Mouse (Mus musculus) intestine, postnatal 0 days (tissue): ENCODE measurements at regions not wholly inside any gene's neighbourhood (a gene's known extent, or its start where the extent isn't known, plus 50 kb on each side); places are given as distances from the start of the nearest gene placed in this dataset.

Experiments used
- ATAC-seq: fragments of 200-750 bp; cut with Nextera tagmentation; 2 replicates; pipeline ENCODE4 v1.8.0; 2017; ENCODE audit warnings: mild to moderate bottlenecking, moderate TSS enrichment, moderate library complexity
- H3K27ac ChIP-seq: fragments of 300-500 bp; sonication (generic); 2 replicates; pipeline ENCODE4 v1.5.1; 2014; ENCODE audit warnings: mild to moderate bottlenecking, low read depth, low read length, moderate library complexity
- H3K27me3 ChIP-seq: fragments of 300-500 bp; sonication (generic); replicated peaks from 2 replicates; pipeline ENCODE4 v1.6.1; 2014; ENCODE audit warnings: low read length, mixed read lengths; ENCODE audit not compliant: control insufficient read depth, insufficient read depth
- H3K36me3 ChIP-seq: fragments of 300-500 bp; sonication (generic); 2 replicates; pipeline ENCODE4 v1.6.1; 2014; ENCODE audit warnings: mild to moderate bottlenecking, moderate library complexity; ENCODE audit not compliant: control insufficient read depth, insufficient read depth
- H3K4me1 ChIP-seq: fragments of 300-500 bp; sonication (generic); replicated peaks from 2 replicates; pipeline ENCODE4 v1.6.1; 2014; ENCODE audit warnings: antibody characterized with exemption, low read length, mixed read lengths; ENCODE audit not compliant: control insufficient read depth, insufficient read depth
- H3K4me2 ChIP-seq: fragments of 300-500 bp; sonication (generic); replicated peaks from 2 replicates; pipeline ENCODE4 v1.6.1; 2014; ENCODE audit warnings: low read depth, mild to moderate bottlenecking, moderate library complexity
- H3K4me3 ChIP-seq: fragments of 300-500 bp; sonication (generic); 2 replicates; pipeline ENCODE4 v1.5.1; 2014; ENCODE audit warnings: low read depth, low read length
- H3K9ac ChIP-seq: fragments of 300-500 bp; sonication (generic); 2 replicates; pipeline ENCODE4 v1.6.1; 2014; ENCODE audit warnings: mild to moderate bottlenecking, low read depth, low read length
- H3K9me3 ChIP-seq: fragments of 300-500 bp; sonication (generic); 2 replicates; pipeline ENCODE4 v1.6.1; 2016; ENCODE audit warnings: mixed run types; ENCODE audit not compliant: control insufficient read depth
- CTCF ChIP-seq: sonication (generic); IDR thresholded peaks from 2 replicates; pipeline ENCODE4 v1.5.1; 2016; ENCODE audit warnings: low read depth, mild to moderate bottlenecking, control low read depth, antibody characterized with exemption, moderate library complexity
- WGBS: fragments of 180-500 bp; shearing (Covaris S2); extraction: QIAGEN DNeasy Blood & Tissue Kit; methylation state at CpG from one replicate; pipeline ENCODE4 v1.1.7; 2014; 5-methylcytosine and 5-hydroxymethylcytosine counted together

DNA sequence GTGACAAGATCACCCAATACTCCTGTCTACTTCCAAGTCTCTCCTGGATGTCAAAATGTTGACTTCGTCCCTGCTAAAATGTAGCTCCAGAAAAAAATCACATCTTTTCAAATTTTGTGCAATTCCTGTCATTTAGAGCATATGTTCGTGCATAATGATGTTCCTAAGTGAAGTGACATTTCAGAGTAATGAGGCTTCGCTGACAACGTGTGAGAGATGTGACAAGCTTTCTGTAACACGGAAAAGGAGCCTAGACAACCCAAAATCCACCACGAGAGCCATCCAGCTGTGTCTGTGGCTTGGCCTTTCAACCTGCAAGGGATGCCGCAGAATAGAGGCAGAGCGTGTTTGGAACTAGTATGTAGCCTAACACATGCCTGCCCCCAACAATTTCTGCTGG is 438.1 kb upstream of the Fam19a5 start:
- Histone ChIP-seq H3K9me3 (0 out of 2 replicates have a peak, but pooled peaks cover 3% of the 10 kb centered on the region), H3K27me3 (no peaks in the 10 kb centered on the region), H3K4me3 (no peak overlapping the region), H3K4me1 (no peaks in the 10 kb centered on the region), H3K27ac (no peak overlapping the region), H3K4me2 (no peak overlapping the region), H3K36me3 (no peaks in the 10 kb centered on the region), H3K9ac (no peak overlapping the region)
- no peak for ATAC-seq
- 85% methylated on average over 8 of the region's 8 CpGs for WGBS
- no peak for TF ChIP-seq CTCF

DNA sequence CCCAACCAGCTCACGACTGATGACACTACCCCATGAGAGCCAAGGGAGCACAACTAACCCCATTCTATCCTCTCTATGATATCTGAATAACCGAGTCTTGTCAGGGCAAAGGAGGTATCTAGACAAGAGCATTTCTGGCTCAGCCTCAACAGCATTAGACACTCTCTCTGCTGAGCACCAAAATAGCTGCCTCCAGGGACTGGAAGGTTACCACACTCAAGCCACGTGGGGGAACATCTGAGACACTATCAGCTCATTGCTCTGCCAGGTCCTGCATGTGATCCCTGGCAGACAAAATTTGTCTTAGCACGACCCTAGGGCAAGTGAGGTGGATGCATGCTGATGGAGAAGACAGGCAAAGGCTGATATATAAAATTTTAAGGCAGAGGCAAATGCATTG is 436.4 kb upstream of the Fam19a5 start:
- Histone ChIP-seq H3K27me3 (no peaks in the 10 kb centered on the region), H3K4me2 (no peak overlapping the region), H3K9me3 (0 out of 2 replicates have a peak, but pooled peaks cover 3% of the 10 kb centered on the region), H3K9ac (no peak overlapping the region), H3K27ac (no peak overlapping the region), H3K4me3 (no peak overlapping the region), H3K36me3 (no peaks in the 10 kb centered on the region), H3K4me1 (no peaks in the 10 kb centered on the region)
- 66% methylated on average over 4 of the region's 4 CpGs for WGBS
- TF ChIP-seq CTCF = no peak
- no peak for ATAC-seq

DNA sequence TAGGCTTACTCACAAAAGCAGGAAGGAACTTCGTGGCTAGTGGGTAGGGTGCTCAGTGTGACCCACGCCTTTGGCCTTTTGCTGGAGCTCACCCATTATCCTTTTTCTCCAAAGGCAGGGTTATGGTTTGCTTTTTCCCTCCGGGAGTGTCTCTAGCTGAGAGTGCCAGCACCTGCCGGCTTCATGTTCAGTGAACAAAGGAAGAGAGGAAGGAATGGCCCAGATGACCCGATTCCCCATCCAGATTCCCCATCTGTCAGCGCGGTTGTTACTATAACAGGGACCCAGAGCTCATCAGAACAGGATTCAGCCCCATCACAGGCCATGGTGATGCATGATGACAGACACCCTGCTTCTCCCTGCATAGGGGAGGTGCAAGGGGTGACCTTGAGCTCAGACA is 435.7 kb upstream of the Fam19a5 start:
- H3K4me2 ChIP-seq = no peak overlapping the region
- no peak overlapping the region for H3K27ac ChIP-seq
- no peak overlapping the region for H3K9ac ChIP-seq
- no peak for TF ChIP-seq CTCF
- 84% methylated on average over 7 of the region's 7 CpGs for WGBS
- no peaks in the 10 kb centered on the region for H3K27me3 ChIP-seq
- H3K9me3 ChIP-seq = 0 out of 2 replicates have a peak, but pooled peaks cover 3% of the 10 kb centered on the region
- no peak for ATAC-seq
- H3K4me1 ChIP-seq = no peaks in the 10 kb centered on the region
- H3K4me3 ChIP-seq = no peak overlapping the region
- no peaks in the 10 kb centered on the region for H3K36me3 ChIP-seq

DNA sequence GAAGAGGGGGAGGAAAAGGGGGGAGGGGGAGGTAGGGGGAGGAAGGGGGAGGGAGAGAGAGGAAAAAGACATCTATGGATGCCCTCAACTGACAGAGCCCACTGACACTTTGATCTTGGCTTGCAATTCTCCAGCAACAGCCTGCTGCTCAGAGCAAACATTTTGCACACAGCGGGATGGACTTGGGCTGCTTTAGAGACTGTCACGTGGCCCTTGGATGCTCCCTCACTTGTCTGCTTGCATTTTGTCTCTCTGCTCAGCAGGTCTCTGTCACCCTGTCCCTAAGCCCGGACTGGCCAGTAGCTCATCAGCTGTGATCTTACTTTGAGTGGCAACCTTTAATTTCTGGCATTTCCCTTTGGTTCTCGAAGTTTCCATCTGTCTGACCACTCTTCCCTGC is 421.4 kb upstream of the Fam19a5 start:
- Histone ChIP-seq H3K4me1 (no peaks in the 10 kb centered on the region), H3K9ac (no peak overlapping the region), H3K27me3 (no peaks in the 10 kb centered on the region), H3K36me3 (no peaks in the 10 kb centered on the region), H3K4me3 (no peak overlapping the region), H3K9me3 (no peaks in the 10 kb centered on the region), H3K4me2 (no peak overlapping the region), H3K27ac (no peak overlapping the region)
- 31% methylated on average over 4 of the region's 4 CpGs for WGBS
- no peak for TF ChIP-seq CTCF
- no peak for ATAC-seq

DNA sequence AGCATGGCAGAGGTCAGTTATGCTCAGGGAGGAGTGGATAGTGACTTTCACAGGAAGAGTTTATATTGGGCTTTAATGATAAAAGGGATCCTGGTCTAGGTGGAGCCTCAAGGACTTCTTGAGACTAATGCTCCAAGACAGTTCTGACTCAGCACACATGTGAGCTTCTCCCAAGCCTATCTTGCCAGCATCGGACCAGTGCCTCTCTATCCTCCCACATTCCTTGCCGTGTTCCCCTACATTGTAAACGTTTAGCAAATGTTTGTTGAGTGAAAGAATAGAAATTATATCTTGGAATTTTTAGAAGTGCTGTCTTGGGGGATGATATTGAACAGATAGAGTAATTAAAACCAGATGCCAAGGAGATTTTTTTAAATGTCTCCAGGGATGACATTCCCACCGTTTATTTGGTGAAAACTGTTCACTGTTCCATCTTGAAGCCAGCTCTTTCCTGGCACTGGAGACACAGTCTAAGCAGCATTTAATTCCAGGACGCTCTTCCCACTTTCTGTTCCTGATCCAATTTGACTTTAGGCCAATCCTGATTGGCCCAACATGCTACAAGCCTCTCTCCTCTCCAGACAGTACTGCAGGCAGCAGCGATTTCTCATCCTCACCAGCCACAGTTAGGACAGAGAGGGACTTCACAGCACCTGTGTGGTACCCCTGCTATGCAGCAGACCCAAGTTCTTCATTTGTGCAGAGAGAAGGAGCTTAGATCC is 418.5 kb upstream of the Fam19a5 start:
- H3K4me2 ChIP-seq = no peak overlapping the region
- no peak overlapping the region for H3K9ac ChIP-seq
- WGBS = 48% methylated on average over 6 of the region's 6 CpGs
- no peaks in the 10 kb centered on the region for H3K4me1 ChIP-seq
- no peak for TF ChIP-seq CTCF
- no peak for ATAC-seq
- H3K9me3 ChIP-seq = no peaks in the 10 kb centered on the region
- H3K27me3 ChIP-seq = no peaks in the 10 kb centered on the region
- H3K36me3 ChIP-seq = no peaks in the 10 kb centered on the region
- no peak overlapping the region for H3K4me3 ChIP-seq
- H3K27ac ChIP-seq = no peak overlapping the region

DNA sequence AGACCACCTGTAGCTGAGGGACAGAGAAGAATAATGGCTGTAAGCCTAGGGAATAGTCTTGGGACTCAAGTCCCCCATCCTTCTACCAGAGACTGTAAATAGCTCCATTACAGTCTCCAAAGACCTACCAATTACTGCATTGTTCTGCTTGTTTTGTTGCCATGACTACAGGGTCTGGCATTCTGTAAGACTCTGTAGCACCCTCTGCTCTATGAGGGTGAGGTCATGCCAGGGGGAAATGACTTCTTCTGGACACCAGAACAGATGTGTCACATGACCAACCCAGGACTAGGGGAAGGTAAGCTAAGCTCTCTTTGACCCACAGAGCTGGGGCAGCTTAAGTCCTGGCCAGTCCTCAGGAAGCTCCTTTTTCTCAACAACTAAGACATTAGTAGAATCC is 405.2 kb upstream of the Fam19a5 start:
- Histone ChIP-seq H3K27ac (no peak overlapping the region), H3K36me3 (no peaks in the 10 kb centered on the region), H3K4me3 (no peak overlapping the region), H3K9me3 (no peaks in the 10 kb centered on the region), H3K9ac (no peak overlapping the region), H3K4me2 (no peak overlapping the region), H3K4me1 (no peaks in the 10 kb centered on the region), H3K27me3 (no peaks in the 10 kb centered on the region)
- no peak for ATAC-seq
- TF ChIP-seq CTCF = no peak

DNA sequence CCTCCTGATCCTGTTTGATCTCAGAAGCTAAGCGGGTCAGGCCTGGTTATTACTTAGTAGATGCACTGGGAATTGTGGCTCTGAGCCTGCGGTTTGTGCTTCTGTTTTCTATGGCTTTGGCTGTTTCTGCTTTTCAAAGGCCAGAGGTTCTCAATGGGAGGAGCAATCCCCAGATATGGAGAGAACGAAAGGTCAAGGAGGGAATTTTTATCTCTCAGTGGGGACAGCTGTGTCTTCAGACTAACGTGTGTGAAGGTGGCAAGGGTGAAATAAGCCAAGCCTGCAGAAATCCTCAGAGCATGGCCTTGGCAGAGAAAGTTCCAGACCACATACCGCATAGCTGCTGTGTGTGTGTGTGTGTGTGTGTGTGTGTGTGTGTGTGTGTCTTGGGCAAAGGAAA is 375.0 kb upstream of the Fam19a5 start:
- Histone ChIP-seq H3K9me3 (no peaks in the 10 kb centered on the region), H3K27ac (no peak overlapping the region), H3K27me3 (no peaks in the 10 kb centered on the region), H3K4me1 (no peaks in the 10 kb centered on the region), H3K9ac (no peak overlapping the region), H3K36me3 (no peaks in the 10 kb centered on the region), H3K4me2 (no peak overlapping the region), H3K4me3 (no peak overlapping the region)
- no peak for TF ChIP-seq CTCF
- 66% methylated on average over 5 of the region's 5 CpGs for WGBS
- ATAC-seq = no peak
